Mouse (Mus musculus) testis, adult 2 months (tissue): ENCODE measurements around the gene Zfp281.

ENCODE experiments used
- CTCF ChIP-seq: fragments of 200-500 bp; IDR thresholded peaks from 2 replicates; pipeline ENCODE4 v1.5.1; 2012; ENCODE audit warnings: low read depth, mild to moderate bottlenecking, inconsistent platforms, low read length, moderate library complexity; ENCODE audit not compliant: control insufficient read depth, insufficient read depth, insufficient replicate concordance
- POLR2A ChIP-seq: fragments of 200-500 bp; IDR thresholded peaks from 2 replicates; pipeline ENCODE4 v1.6.1; 2012; ENCODE audit warnings: low read depth, mild to moderate bottlenecking, inconsistent platforms, low read length, moderate library complexity; ENCODE audit not compliant: control insufficient read depth

DNA sequence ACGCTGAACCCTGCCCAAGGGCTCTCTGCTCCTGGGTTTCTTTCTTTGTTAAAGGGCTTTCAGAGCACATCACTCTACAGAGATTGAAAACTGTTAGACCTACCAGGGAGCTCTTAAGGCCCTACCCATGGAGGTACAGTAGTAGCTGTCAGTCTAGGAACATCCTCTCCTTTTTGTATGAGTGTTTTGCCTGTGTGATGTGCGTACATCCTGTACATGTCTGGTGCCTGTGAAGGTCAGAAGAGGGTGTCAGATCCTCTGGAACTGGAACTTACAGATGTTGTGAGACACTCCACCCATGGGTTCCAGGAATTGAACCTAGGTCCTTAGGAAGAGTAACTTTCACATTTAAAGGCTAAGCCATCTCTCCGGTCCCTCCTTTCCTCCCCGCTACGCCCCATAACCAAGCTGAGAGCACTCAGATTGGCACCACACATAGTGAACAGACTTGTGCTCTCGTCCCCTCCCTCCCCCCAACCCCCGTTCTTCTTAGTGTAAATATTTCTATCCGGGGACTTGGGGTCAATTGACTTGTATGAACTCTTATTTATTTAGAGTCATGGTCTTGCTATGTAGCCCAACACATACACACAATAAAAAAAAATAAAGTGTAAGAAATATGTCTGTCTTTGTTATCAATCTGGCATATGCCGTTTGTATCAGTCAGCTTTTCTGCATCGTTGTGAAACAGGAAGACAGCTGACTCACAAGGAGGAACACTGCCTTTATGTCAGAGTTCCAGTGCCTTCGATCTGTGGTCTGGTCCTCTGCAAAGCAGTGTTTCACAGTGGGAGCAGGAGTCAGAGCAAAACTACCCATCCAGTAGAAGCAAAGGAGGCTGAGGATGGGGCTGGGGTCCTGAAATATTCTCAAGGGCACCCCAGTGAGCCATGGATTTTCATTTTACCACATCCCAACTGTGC lies 16.1 kb upstream of the Zfp281 start:
- TF ChIP-seq CTCF (no peak), POLR2A (no peak)
